Mouse (Mus musculus): ENCODE results near the gene Upk3b. TPM values are rescaled to one million over a fixed set of nuclear protein-coding genes. Genes with fewer than 3 reads are reported as not detected.

Gene Upk3b
- polyA plus RNA-seq, 1 experiment from 2014 or later = 1.5 TPM

DNA sequence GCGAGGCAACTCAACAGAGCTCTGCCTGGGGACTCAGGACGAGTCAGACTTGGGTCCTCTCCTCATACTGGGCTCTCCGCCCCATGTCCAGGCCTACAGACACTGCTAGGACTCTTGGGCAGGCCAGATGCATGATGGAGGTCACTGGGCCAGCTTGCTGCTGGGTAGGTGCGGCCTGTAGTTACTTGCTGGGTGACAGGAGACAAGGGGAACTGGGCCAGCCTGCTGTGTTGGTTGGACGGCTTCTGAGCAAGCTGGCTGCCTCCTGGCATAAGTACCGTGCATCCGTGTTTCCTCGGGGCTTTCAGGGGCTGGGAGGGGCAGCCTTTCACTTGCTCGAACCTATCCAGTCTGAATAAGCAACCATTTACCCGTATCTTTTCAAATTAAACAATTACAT, 22.7 kb upstream of the Upk3b start:
- Histone ChIP-seq H3K4me3 (no peak overlapping the region), H3K36me3 (peaks cover 74% of the 10 kb centered on the region), H3K4me1 (no peaks in the 10 kb centered on the region), H3K27ac (no peak overlapping the region), H3K27me3 (ENCODE audit: low read depth, poor library complexity, severe bottlenecking) (no peaks in the 10 kb centered on the region), H3K9me3 (replicated peaks) (no peaks in the 10 kb centered on the region)
- DNase-seq (ENCODE audit: low spot score) = no peak
- 88% methylated on average over 10 of the region's 10 CpGs for WGBS

DNA sequence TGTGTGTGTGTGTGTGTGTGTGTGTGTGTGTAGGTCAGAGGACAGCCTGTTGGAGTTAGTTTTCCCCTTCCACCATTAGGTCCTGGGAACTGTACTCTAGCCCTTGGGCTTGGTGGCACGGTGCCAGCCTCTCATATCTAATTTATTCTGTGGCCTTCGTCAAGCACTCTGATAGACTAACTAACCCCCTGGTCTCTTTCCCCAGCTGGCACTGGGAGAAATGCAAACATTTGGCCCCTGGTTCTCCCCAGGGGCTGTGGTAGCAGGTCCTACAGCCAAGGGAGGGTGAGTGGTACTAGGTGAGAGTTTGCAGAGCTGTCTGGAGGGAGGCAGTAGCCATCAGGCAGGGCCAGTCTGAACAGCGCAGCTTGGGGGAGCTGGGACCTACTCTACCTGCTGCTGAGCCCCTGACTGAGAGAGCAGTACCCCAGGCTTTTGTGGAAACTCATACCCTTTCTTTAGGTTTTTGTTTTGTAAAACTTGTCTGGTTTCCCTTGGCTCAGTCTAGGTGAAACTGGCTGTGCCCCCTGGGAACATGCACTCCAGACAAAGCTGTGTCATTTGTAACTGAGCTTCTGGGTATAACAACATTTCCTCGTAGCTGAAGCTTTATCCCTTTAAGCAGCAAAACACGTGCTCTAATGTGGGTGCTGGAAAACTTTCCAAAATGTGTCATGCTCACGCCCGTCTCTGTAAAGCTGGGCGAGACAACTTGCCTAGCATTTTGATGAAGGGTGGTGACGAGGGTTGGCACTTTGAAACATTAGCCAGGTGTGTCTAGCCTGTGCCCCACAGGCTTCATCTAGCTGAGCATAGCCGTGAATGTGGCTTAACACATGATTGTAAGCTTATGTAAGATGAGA, 22.1 kb upstream of the Upk3b start:
- no peak overlapping the region for H3K27ac ChIP-seq
- 87% methylated on average over 10 of the region's 10 CpGs for WGBS

DNA sequence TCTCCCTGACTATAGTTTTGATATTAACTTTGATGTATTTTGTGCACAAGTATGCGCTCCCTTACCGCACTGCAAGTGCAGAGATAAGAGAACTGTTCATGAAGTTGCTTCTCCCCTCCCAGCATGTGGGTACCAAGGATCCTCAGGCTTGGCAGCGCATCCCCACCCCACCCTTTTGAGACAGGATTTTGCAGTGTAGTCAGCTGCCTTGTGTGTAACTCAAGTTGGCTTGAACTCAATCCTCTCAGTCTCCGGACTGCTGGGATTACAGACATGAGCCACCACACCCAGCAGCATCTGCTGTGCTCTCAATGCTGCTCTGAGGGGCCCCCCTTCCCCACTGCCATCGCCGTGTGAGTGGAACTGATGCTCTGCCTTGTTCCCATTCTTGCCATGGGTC, 21.0 kb upstream of the Upk3b start:
- Histone ChIP-seq H3K27me3 (ENCODE audit: low read depth, poor library complexity, severe bottlenecking) (no peaks in the 10 kb centered on the region), H3K4me1 (no peaks in the 10 kb centered on the region), H3K36me3 (peaks cover 72% of the 10 kb centered on the region), H3K9me3 (replicated peaks) (no peaks in the 10 kb centered on the region), H3K4me3 (no peak overlapping the region), H3K27ac (no peak overlapping the region)
- WGBS = 93% methylated on average over 6 of the region's 6 CpGs
- no peak for DNase-seq (ENCODE audit: low spot score)

More for the DNA sequence above, 22.1 kb upstream of the Upk3b start:
- no peak for DNase-seq (ENCODE audit: low spot score)
- Histone ChIP-seq H3K9me3 (replicated peaks) (no peaks in the 10 kb centered on the region), H3K4me1 (no peaks in the 10 kb centered on the region), H3K36me3 (peaks cover 74% of the 10 kb centered on the region), H3K27me3 (ENCODE audit: low read depth, poor library complexity, severe bottlenecking) (no peaks in the 10 kb centered on the region), H3K4me3 (no peak overlapping the region)

DNA sequence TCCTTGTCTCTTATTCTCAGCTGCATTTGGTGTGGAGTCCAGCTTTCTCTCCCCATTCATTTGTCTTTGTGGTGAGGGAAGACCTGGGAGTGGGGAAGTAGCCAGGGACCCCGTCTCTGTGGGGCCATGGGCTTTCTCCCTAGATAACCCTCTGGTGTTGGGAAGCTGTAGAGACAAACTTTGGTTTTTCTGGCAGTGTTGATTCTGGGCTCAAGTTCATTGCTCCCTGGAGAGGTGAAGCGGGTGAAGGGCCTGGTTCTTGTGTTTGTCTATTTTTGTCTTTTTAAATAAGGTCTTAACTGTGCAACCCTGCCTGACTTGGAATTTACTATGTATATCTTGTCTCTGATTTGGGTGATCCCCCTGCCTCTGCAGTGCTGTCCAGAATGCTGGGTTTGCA, 19.6 kb upstream of the Upk3b start:
- no peak for DNase-seq (ENCODE audit: low spot score)
- no peaks in the 10 kb centered on the region for H3K27me3 ChIP-seq (ENCODE audit: low read depth, poor library complexity, severe bottlenecking)
- H3K36me3 ChIP-seq = peaks cover 64% of the 10 kb centered on the region
- H3K9me3 ChIP-seq (replicated peaks) = no peaks in the 10 kb centered on the region
- H3K4me1 ChIP-seq = no peaks in the 10 kb centered on the region
- no peak overlapping the region for H3K27ac ChIP-seq
- 91% methylated on average over 2 of the region's 2 CpGs for WGBS
- no peak overlapping the region for H3K4me3 ChIP-seq

DNA sequence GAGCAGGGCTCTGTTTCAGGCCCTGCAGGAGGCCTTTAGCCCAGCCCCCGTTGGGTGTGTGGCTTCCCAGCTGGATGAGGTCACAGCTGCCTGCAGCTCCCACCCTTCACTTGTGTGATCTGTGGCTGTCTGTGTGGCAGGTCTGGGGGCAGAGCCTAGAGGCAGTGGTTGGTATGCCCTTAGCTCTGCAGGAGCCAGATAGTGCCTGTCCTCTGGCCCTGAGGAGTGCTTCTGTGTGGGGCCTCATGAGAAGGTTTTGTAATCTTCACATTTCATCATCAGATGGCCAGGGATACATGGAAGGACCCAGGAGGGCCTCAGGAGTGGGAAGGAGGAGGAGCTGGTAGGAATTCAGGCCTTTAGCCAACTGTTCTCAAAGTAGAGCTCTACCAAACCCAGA, 18.4 kb upstream of the Upk3b start:
- 44% methylated on average over 1 of the region's 1 CpGs for WGBS
- Histone ChIP-seq H3K27me3 (ENCODE audit: low read depth, poor library complexity, severe bottlenecking) (no peaks in the 10 kb centered on the region), H3K4me1 (no peaks in the 10 kb centered on the region), H3K9me3 (replicated peaks) (no peaks in the 10 kb centered on the region), H3K4me3 (no peak overlapping the region), H3K36me3 (peaks cover 60% of the 10 kb centered on the region), H3K27ac (no peak overlapping the region)
- no peak for DNase-seq (ENCODE audit: low spot score)

DNA sequence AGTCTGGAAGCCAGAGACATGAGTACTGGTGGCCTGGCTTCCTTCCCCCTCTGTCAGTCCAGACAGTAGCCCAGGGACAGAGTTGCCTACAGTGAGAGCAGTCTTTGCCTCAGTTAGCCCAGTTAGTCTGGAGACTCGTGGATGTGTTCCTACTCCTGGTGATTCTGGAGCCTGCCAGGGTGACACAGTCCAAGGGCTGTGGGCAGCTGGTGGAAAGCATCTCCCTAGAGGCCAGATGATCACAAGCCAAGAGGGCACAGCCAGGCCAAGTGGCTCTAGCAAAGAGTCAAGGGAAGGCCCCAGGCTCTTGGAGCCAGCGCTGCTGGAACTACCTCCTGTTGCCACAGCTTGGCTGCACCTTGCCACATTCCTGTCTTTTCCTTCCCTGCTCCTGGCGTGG, 12.6 kb upstream of the Upk3b start:
- DNase-seq (ENCODE audit: low spot score) = no peak
- Histone ChIP-seq H3K4me3 (no peak overlapping the region), H3K27me3 (ENCODE audit: low read depth, poor library complexity, severe bottlenecking) (no peaks in the 10 kb centered on the region), H3K27ac (no peak overlapping the region), H3K4me1 (no peaks in the 10 kb centered on the region), H3K9me3 (replicated peaks) (no peaks in the 10 kb centered on the region), H3K36me3 (peaks cover 83% of the 10 kb centered on the region)
- WGBS = 83% methylated on average over 3 of the region's 3 CpGs

DNA sequence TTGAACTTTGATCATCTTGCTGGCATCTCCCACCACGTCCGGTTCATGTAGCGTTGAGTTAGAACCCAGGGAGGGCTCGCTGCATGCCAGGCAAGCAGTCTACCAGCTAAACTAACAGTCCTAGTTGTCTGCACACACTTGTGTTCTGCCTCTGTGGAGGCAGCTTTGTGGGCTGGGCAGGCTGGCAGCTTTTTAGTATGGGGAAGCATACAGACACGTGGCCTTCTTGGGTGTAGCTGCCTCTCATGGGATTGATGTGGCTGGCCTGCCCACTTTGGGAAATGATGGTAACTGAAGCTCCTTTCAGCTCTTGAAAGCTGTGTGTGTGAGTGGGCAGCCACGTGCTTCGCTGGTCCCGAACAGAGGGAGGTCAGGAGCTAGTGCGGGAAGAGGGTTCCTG, 11.4 kb upstream of the Upk3b start:
- 91% methylated on average over 9 of the region's 9 CpGs for WGBS
- Histone ChIP-seq H3K4me3 (no peak overlapping the region), H3K27ac (no peak overlapping the region), H3K27me3 (ENCODE audit: low read depth, poor library complexity, severe bottlenecking) (no peaks in the 10 kb centered on the region), H3K4me1 (no peaks in the 10 kb centered on the region), H3K36me3 (peaks cover 83% of the 10 kb centered on the region), H3K9me3 (replicated peaks) (no peaks in the 10 kb centered on the region)
- no peak for DNase-seq (ENCODE audit: low spot score)

DNA sequence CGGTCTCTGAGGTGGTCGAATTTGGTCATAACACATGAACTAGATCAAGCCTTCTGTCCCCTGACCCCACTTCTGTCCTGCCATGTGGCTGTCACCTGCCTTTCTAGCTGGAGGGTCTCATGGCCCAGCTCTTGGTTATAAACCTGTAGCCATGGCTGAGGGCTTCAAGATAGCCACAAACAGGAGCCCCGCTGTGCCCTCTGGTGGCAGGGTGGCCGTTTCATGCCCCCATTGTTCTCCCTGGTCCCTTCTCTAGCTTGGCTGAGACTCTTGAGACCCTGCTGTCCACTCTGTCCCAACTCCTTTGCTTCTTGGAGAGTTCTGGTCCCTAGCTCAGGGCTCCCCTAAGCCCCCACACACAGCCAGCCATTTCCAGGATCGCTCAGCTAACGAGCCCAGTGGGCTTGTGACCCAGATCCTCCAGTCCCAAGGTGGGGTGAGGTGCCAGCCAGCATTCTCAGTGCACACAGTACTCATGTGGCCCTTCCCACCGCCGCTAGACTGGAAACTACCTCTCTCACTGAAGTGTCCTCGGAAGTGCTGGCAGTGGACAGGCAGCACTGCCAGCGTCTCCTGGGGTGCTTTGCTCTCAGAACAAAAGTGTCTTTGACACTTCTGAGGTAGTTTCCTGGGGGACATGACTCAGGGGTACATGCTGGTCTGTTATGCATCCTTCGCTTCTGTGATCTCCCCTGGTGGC, 10.5 kb upstream of the Upk3b start:
- 80% methylated on average over 11 of the region's 11 CpGs for WGBS
- H3K27ac ChIP-seq = no peak overlapping the region; the same call in 1 of the 2 replicates
- H3K9me3 ChIP-seq (replicated peaks) = no peaks in the 10 kb centered on the region
- H3K36me3 ChIP-seq = peaks cover 87% of the 10 kb centered on the region
- H3K4me1 ChIP-seq = no peaks in the 10 kb centered on the region
- H3K27me3 ChIP-seq (ENCODE audit: low read depth, poor library complexity, severe bottlenecking) = no peaks in the 10 kb centered on the region
- DNase-seq (ENCODE audit: low spot score) = no peak
- no peak overlapping the region for H3K4me3 ChIP-seq

DNA sequence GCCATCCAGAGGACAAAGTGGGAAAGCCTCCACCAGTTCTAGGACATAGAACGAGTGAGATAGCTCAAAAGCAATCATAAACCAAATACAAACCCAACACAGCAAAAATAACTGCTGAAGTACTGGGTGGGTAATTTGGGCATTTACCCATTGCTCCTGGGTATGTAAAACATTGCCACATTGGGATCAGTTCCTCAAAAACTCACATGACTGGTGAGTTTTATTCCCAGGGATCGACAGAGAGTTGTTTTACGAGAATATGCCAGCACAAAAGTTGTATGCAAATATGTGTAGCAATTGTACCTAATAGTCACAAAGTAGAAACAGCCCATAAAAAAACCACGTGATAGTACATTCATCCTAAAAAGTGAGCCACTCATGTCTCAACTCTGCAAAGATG, 3.4 kb upstream of the Upk3b start:
- DNase-seq (ENCODE audit: low spot score) = no peak
- H3K4me3 ChIP-seq = no peak overlapping the region

DNA sequence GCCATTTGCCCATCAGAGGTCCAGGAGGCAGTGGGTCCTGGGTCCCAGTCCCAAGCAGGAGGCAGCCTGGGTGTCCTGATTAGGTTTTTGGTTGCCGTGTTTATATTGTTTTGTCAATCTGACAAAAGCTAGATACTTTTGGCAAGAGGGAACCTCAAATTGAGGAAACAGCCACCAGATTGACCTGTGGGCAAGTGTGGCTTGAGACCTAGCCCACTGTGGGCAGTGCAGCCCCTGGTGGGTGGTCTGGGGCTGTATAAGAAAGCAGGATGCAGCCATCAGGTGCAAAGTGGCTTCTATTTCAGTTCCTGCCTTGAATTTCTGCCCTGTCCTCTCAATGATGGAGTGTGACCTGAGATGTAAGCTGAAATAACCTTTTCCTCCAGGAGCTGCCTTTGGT, 3.0 kb upstream of the Upk3b start:
- Histone ChIP-seq H3K4me1 (peaks cover 12% of the 10 kb centered on the region; the same call in 1 of the 2 replicates), H3K27me3 (ENCODE audit: low read depth, poor library complexity, severe bottlenecking) (no peaks in the 10 kb centered on the region), H3K27ac (no peak overlapping the region), H3K4me3 (no peak overlapping the region), H3K9me3 (replicated peaks) (no peaks in the 10 kb centered on the region), H3K36me3 (peaks cover 30% of the 10 kb centered on the region)
- no peak for DNase-seq (ENCODE audit: low spot score)
- 86% methylated on average over 1 of the region's 1 CpGs for WGBS

More for the DNA sequence above, 3.4 kb upstream of the Upk3b start:
- peaks cover 34% of the 10 kb centered on the region for H3K36me3 ChIP-seq
- H3K27ac ChIP-seq = no peak overlapping the region
- H3K27me3 ChIP-seq (ENCODE audit: low read depth, poor library complexity, severe bottlenecking) = no peaks in the 10 kb centered on the region
- H3K9me3 ChIP-seq (replicated peaks) = no peaks in the 10 kb centered on the region
- WGBS = 89% methylated on average over 4 of the region's 4 CpGs
- H3K4me1 ChIP-seq = peaks cover 9% of the 10 kb centered on the region; the same call in 1 of the 2 replicates

DNA sequence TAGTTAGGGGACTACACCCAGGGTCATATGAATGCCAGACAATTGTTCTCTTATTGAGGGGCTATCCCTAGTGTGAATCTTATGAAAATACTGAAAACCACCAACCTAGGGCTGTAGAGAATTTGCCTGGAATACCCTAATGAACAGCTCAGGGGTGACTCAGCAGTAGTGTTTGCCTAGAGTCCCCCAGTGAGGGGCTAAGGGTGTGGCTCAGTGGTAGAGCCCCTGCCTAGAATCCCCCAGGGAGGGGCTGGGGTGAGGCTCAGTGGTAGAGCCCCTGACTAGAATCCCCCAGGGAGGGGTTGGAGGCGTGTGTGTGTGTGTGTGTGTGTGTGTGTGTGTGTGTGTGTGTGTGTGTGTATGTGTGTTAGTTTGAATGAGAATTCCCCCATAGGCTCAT, 1.6 kb upstream of the Upk3b start:
- Histone ChIP-seq H3K4me3 (no peak overlapping the region), H3K27ac (no peak overlapping the region), H3K4me1 (peaks cover 12% of the 10 kb centered on the region; the same call in 1 of the 2 replicates), H3K9me3 (replicated peaks) (no peaks in the 10 kb centered on the region), H3K36me3 (peaks cover 17% of the 10 kb centered on the region), H3K27me3 (ENCODE audit: low read depth, poor library complexity, severe bottlenecking) (no peaks in the 10 kb centered on the region)
- WGBS = 88% methylated on average over 1 of the region's 1 CpGs
- DNase-seq (ENCODE audit: low spot score) = no peak

DNA sequence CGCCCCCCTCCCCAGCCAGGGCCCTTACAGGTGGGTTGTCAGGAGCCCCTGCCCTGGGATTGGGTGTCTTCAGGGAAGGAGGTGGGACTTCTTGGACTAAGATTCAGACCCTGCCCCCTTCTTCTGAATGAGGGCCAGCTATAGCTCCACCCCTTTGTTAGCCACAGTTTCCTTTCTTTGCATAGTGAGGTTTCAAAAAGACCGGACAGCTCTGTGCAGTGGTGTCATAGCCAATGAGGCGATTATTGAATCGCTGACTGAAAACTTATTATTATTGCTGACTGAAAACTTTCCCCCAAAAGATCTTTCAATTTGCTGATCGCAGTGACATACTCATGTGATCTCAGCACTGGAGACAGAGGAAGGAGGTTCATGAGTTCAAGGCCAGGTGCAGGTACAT, 1.9 kb downstream of the Upk3b start:
- Histone ChIP-seq H3K36me3 (no peaks in the 10 kb centered on the region), H3K4me3 (peak overlapping the region; percentile 32), H3K27me3 (ENCODE audit: low read depth, poor library complexity, severe bottlenecking) (no peaks in the 10 kb centered on the region), H3K27ac (no peak overlapping the region), H3K9me3 (replicated peaks) (no peaks in the 10 kb centered on the region), H3K4me1 (peaks cover 19% of the 10 kb centered on the region)
- 49% methylated on average over 5 of the region's 5 CpGs for WGBS
- DNase-seq (ENCODE audit: low spot score) = no peak

DNA sequence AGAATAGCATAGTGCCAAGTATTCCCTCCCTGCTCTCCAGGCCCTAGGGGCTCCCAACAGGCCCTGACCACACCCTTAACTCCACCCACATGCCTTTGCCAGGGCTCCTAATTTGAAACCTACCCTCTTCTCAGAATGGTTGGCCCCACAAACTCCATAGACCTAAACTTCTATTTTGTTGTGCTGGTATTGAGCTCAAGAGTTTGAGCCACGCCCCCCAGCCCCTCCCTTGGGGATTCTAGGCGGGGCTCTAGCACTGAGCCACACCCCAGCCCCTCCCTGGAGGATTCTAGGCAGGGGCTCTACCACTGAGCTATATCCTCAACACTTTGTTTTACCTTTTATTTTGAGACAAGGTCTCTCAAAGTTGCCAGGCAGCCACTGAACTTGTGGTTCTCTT, 3.0 kb downstream of the Upk3b start:
- peaks cover 22% of the 10 kb centered on the region for H3K4me1 ChIP-seq
- no peak overlapping the region for H3K27ac ChIP-seq
- H3K36me3 ChIP-seq = no peaks in the 10 kb centered on the region
- no peaks in the 10 kb centered on the region for H3K9me3 ChIP-seq (replicated peaks)
- 43% methylated on average over 2 of the region's 2 CpGs for WGBS
- no peak for DNase-seq (ENCODE audit: low spot score)
- H3K27me3 ChIP-seq (ENCODE audit: low read depth, poor library complexity, severe bottlenecking) = no peaks in the 10 kb centered on the region
- no peak overlapping the region for H3K4me3 ChIP-seq
